Mouse (Mus musculus) kidney, embryonic 14.5 days (tissue): ENCODE measurements around the gene Clec4d. TPM values are rescaled to one million over a fixed set of nuclear protein-coding genes. Genes with fewer than 3 reads are reported as not detected.

Experiments used
- ATAC-seq: fragments of 200-750 bp; cut with Nextera tagmentation; 2 replicates; pipeline ENCODE4 v1.8.0; 2017; ENCODE audit warnings: moderate number of reproducible peaks, mild to moderate bottlenecking, moderate TSS enrichment, moderate library complexity; ENCODE audit not compliant: low FRiP score, low TSS enrichment
- H3K27ac ChIP-seq: fragments of 300-500 bp; sonication (generic); 2 replicates; pipeline ENCODE4 v1.5.1; 2014; ENCODE audit warnings: low read depth, mild to moderate bottlenecking, low read length, moderate library complexity, mixed read lengths
- H3K27me3 ChIP-seq: fragments of 300-500 bp; sonication (generic); 2 replicates; pipeline ENCODE4 v1.6.1; 2014; ENCODE audit warnings: mild to moderate bottlenecking, low read length; ENCODE audit not compliant: control insufficient read depth, insufficient read depth
- H3K36me3 ChIP-seq: fragments of 300-500 bp; sonication (generic); 2 replicates; pipeline ENCODE4 v1.6.1; 2014; ENCODE audit warnings: low read length, mixed read lengths; ENCODE audit not compliant: control insufficient read depth, insufficient read depth
- H3K4me1 ChIP-seq: fragments of 300-500 bp; sonication (generic); 2 replicates; pipeline ENCODE4 v1.6.1; 2014; ENCODE audit warnings: low read length, mixed read lengths; ENCODE audit not compliant: control insufficient read depth, insufficient read depth
- H3K4me2 ChIP-seq: fragments of 300-500 bp; sonication (generic); replicated peaks from 2 replicates; pipeline ENCODE4 v1.6.1; 2014; ENCODE audit warnings: low read depth, mild to moderate bottlenecking, low read length
- H3K4me3 ChIP-seq: fragments of 300-500 bp; sonication (generic); 2 replicates; pipeline ENCODE4 v1.5.1; 2014; ENCODE audit warnings: mild to moderate bottlenecking, low read length
- H3K9ac ChIP-seq: fragments of 300-500 bp; sonication (generic); 2 replicates; pipeline ENCODE4 v1.6.1; 2014; ENCODE audit warnings: low read depth, mild to moderate bottlenecking, low read length, moderate library complexity
- H3K9me3 ChIP-seq: fragments of 300-500 bp; sonication (generic); 2 replicates; pipeline ENCODE4 v1.6.1; 2016; ENCODE audit warnings: low read length; ENCODE audit not compliant: control insufficient read depth
- WGBS: fragments of 180-500 bp; shearing (Covaris S2); extraction: QIAGEN DNeasy Blood & Tissue Kit; methylation state at CpG from one replicate; pipeline ENCODE4 v1.1.7; 2014; 5-methylcytosine and 5-hydroxymethylcytosine counted together
- polyA plus RNA-seq: library from polyadenylated mRNA; unstranded; fragments of >200 nt; fragmentation: Nextera tagmentation; extraction: Ambion mirVana; gene quantifications from 2 replicates; pipeline ENCODE4 v1.2.1, GENCODE M21; 2014

Clec4d gene
- polyA plus RNA-seq, 1 experiment from 2014 or later: not detected

- H3K27ac ChIP-seq: no peak overlapping the region
- H3K9me3 ChIP-seq: no peaks in the 10 kb centered on the region
- no peak for ATAC-seq
- no peak overlapping the region for H3K4me2 ChIP-seq
- no peaks in the 10 kb centered on the region for H3K36me3 ChIP-seq
- 82% methylated on average over 4 of the region's 4 CpGs for WGBS
- no peak overlapping the region for H3K4me3 ChIP-seq
- no peaks in the 10 kb centered on the region for H3K4me1 ChIP-seq
- no peak overlapping the region for H3K9ac ChIP-seq
- H3K27me3 ChIP-seq: no peaks in the 10 kb centered on the region
Measured at GRCm38 (mm10) chr6:123259889-123260603, 1.9 kb upstream of the Clec4d start.

GRCm38 (mm10) chr6:123260868-123261267 lies 1.0 kb upstream of the Clec4d start:
- H3K36me3 ChIP-seq: no peaks in the 10 kb centered on the region
- no peaks in the 10 kb centered on the region for H3K4me1 ChIP-seq
- no peak overlapping the region for H3K9ac ChIP-seq
- no peaks in the 10 kb centered on the region for H3K27me3 ChIP-seq
- H3K27ac ChIP-seq: no peak overlapping the region
- no peak overlapping the region for H3K4me3 ChIP-seq
- no peak overlapping the region for H3K4me2 ChIP-seq
- 92% methylated on average over 1 of the region's 1 CpGs for WGBS
- H3K9me3 ChIP-seq: no peaks in the 10 kb centered on the region
- ATAC-seq: no peak

- Histone ChIP-seq H3K4me1 (no peaks in the 10 kb centered on the region), H3K27me3 (no peaks in the 10 kb centered on the region), H3K9ac (no peak overlapping the region), H3K4me2 (no peak overlapping the region), H3K9me3 (no peaks in the 10 kb centered on the region), H3K4me3 (no peak overlapping the region), H3K36me3 (no peaks in the 10 kb centered on the region), H3K27ac (no peak overlapping the region)
- WGBS: 95% methylated on average over 3 of the region's 3 CpGs
- no peak for ATAC-seq
Measured at GRCm38 (mm10) chr6:123264194-123264593, 2.3 kb downstream of the Clec4d start.

- no peak overlapping the region for H3K27ac ChIP-seq
- WGBS: 88% methylated on average over 4 of the region's 4 CpGs
- H3K36me3 ChIP-seq: no peaks in the 10 kb centered on the region
- no peaks in the 10 kb centered on the region for H3K4me1 ChIP-seq
- no peak overlapping the region for H3K4me3 ChIP-seq
- H3K9ac ChIP-seq: no peak overlapping the region
- ATAC-seq: no peak
- H3K27me3 ChIP-seq: no peaks in the 10 kb centered on the region
- no peak overlapping the region for H3K4me2 ChIP-seq
- no peaks in the 10 kb centered on the region for H3K9me3 ChIP-seq
Measured at GRCm38 (mm10) chr6:123265809-123266208, 3.9 kb downstream of the Clec4d start.

- no peaks in the 10 kb centered on the region for H3K4me1 ChIP-seq
- no peaks in the 10 kb centered on the region for H3K9me3 ChIP-seq
- H3K4me3 ChIP-seq: no peak overlapping the region
- 82% methylated on average over 5 of the region's 5 CpGs for WGBS
- no peak for ATAC-seq
- no peak overlapping the region for H3K4me2 ChIP-seq
- no peaks in the 10 kb centered on the region for H3K27me3 ChIP-seq
- no peaks in the 10 kb centered on the region for H3K36me3 ChIP-seq
- H3K27ac ChIP-seq: no peak overlapping the region
- H3K9ac ChIP-seq: no peak overlapping the region
Measured at GRCm38 (mm10) chr6:123266945-123267344, 5.0 kb downstream of the Clec4d start.

GRCm38 (mm10) chr6:123279443-123279842 lies 17.5 kb downstream of the Clec4d start:
- no peaks in the 10 kb centered on the region for H3K27me3 ChIP-seq
- no peak overlapping the region for H3K9ac ChIP-seq
- no peak overlapping the region for H3K4me2 ChIP-seq
- no peak for ATAC-seq
- no peaks in the 10 kb centered on the region for H3K36me3 ChIP-seq
- H3K4me3 ChIP-seq: no peak overlapping the region
- H3K27ac ChIP-seq: no peak overlapping the region
- no peaks in the 10 kb centered on the region for H3K4me1 ChIP-seq
- no peaks in the 10 kb centered on the region for H3K9me3 ChIP-seq
- 89% methylated on average over 2 of the region's 2 CpGs for WGBS

- Histone ChIP-seq H3K36me3 (no peaks in the 10 kb centered on the region), H3K9ac (no peak overlapping the region), H3K4me3 (no peak overlapping the region), H3K27me3 (no peaks in the 10 kb centered on the region), H3K9me3 (no peaks in the 10 kb centered on the region), H3K27ac (no peak overlapping the region), H3K4me1 (no peaks in the 10 kb centered on the region), H3K4me2 (no peak overlapping the region)
- 87% methylated on average over 2 of the region's 2 CpGs for WGBS
- no peak for ATAC-seq
Measured at GRCm38 (mm10) chr6:123286311-123286710, 24.4 kb downstream of the Clec4d start.

- H3K36me3 ChIP-seq: no peaks in the 10 kb centered on the region
- H3K27ac ChIP-seq: no peak overlapping the region
- no peak for ATAC-seq
- no peaks in the 10 kb centered on the region for H3K4me1 ChIP-seq
- H3K27me3 ChIP-seq: no peaks in the 10 kb centered on the region
- WGBS: 82% methylated on average over 10 of the region's 10 CpGs
- H3K4me3 ChIP-seq: no peak overlapping the region
- H3K4me2 ChIP-seq: no peak overlapping the region
- H3K9ac ChIP-seq: no peak overlapping the region
- no peaks in the 10 kb centered on the region for H3K9me3 ChIP-seq
Measured at GRCm38 (mm10) chr6:123288931-123289330, 27.0 kb downstream of the Clec4d start.

- Histone ChIP-seq H3K4me3 (no peak within 1 kb of the TSS), H3K9me3 (no peaks in the 10 kb centered on the region), H3K27ac (no peak within 1 kb of the TSS), H3K4me2 (no peak within 1 kb of the TSS), H3K9ac (no peak within 1 kb of the TSS), H3K4me1 (no peaks in the 10 kb centered on the region), H3K36me3 (no peaks in the 10 kb centered on the region), H3K27me3 (no peaks in the 10 kb centered on the region)
- whole genome bisulfite sequencing: 83% methylated on average over 4 of the region's 4 CpGs
- ATAC-seq: no peak
Measured at GRCm38 (mm10) chr6:123289753-123290152, 27.8 kb downstream of the Clec4d start, which contains the start of gene Clec4e. Gene Clec4e, minus strand, starts transcription at chr6:123289870.
